In the genomic region with DNA sequence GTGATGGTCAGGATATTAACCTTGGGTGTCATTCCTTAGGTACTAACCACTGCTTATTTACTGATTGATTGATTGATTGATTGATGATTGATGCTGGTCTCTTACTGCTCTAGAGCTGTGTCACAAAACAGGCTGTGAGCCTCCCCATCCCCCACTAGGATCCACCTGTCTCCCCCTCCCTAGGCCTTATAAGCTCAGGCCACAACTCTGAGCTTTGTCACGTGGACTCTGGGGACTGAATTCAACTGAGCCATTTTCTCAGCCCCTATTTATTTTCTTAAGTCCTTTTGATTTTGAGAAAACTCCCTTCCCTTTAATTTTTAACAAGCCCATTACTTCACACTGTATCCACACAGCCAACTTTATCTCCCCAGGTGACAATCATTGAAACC, we compare ENCODE assay signal across 28 mouse cellular contexts.
DNase-seq lines count a peak whose midpoint lies in the region; ATAC-seq lines count a peak whose summit lies in the region.
"Had no signal": no experiment of that assay in that cellular context is flagged by ENCODE, and none has a peak within 500 bp of the region (broad histone marks: within the 10 kb centered on the region; RNA-seq: fewer than 3 reads in every experiment).

No protein-coding gene starts in this region.

- 0 out of 2 replicates have a peak, but pooled peaks have one; percentile 24 for ATAC-seq in kidney, embryonic 15.5 days (replicated peaks; ENCODE audit: low FRiP score)
- ATAC-seq in intestine, embryonic 16.5 days, result peak; percentile 27
- peak; percentile 47 for ATAC-seq in liver, embryonic 13.5 days (ENCODE audit: low read depth)
- 0 out of 2 replicates have a peak, but pooled peaks have one; percentile 12 for ATAC-seq in liver, embryonic 16.5 days (ENCODE audit: low read depth)
- no peak for ATAC-seq in megakaryocyte, adult 5-6 weeks (ENCODE audit: poor library complexity, severe bottlenecking)
- ATAC-seq: CD4-positive, CD25-positive, alpha-beta regulatory T cell, adult 4 months; forebrain, embryonic 15.5 days had no signal

- no peak overlapping the region for H3K9ac ChIP-seq in kidney, embryonic 15.5 days
- no peak overlapping the region for H3K9ac ChIP-seq in intestine, embryonic 16.5 days (ENCODE audit: low read depth, low read length)
- no peak overlapping the region for H3K9ac ChIP-seq in liver, embryonic 13.5 days
- H3K9ac ChIP-seq in liver, embryonic 16.5 days (ENCODE audit: low read depth, low read length), result no peak overlapping the region
- H3K9ac ChIP-seq: embryonic facial prominence, embryonic 13.5 days; forebrain, embryonic 12.5 days; forebrain, embryonic 15.5 days; heart, embryonic 13.5 days; hindbrain, embryonic 12.5 days; hindbrain, embryonic 15.5 days had no signal

- no peak overlapping the region for H3K27ac ChIP-seq in kidney, embryonic 15.5 days
- H3K27ac ChIP-seq in intestine, embryonic 16.5 days (ENCODE audit: low read length), result no peak overlapping the region
- peak overlapping the region; percentile 58 for H3K27ac ChIP-seq in liver, embryonic 13.5 days
- H3K27ac ChIP-seq in liver, embryonic 16.5 days (ENCODE audit: low read length), result peak overlapping the region; percentile 52
- H3K27ac ChIP-seq: embryonic facial prominence, embryonic 10.5 days; embryonic facial prominence, embryonic 13.5 days; forebrain, embryonic 12.5 days; forebrain, embryonic 15.5 days; heart, adult 2 months; heart, embryonic 10.5 days; heart, embryonic 13.5 days; hindbrain, embryonic 12.5 days; hindbrain, embryonic 15.5 days had no signal

- H3K9me3 ChIP-seq in kidney, embryonic 15.5 days (replicated peaks), result no peaks in the 10 kb centered on the region
- no peaks in the 10 kb centered on the region for H3K9me3 ChIP-seq in intestine, embryonic 16.5 days (ENCODE audit: control insufficient read depth, low read length)
- no peaks in the 10 kb centered on the region for H3K9me3 ChIP-seq in liver, embryonic 13.5 days (replicated peaks)
- H3K9me3 ChIP-seq in liver, embryonic 16.5 days (replicated peaks; ENCODE audit: control insufficient read depth, low read length), result no peaks in the 10 kb centered on the region
- H3K9me3 ChIP-seq: embryonic facial prominence, embryonic 10.5 days; forebrain, embryonic 12.5 days; forebrain, embryonic 15.5 days; heart, embryonic 10.5 days; hindbrain, embryonic 15.5 days had no signal

- no peak overlapping the region for H3K4me3 ChIP-seq in kidney, embryonic 15.5 days (replicated peaks)
- H3K4me3 ChIP-seq in intestine, embryonic 16.5 days (ENCODE audit: low read length), result no peak overlapping the region
- H3K4me3 ChIP-seq in liver, embryonic 13.5 days (replicated peaks), result no peak overlapping the region
- no peak overlapping the region for H3K4me3 ChIP-seq in liver, embryonic 16.5 days (ENCODE audit: low read depth, low read length)
- H3K4me3 ChIP-seq: embryonic facial prominence, embryonic 10.5 days; embryonic facial prominence, embryonic 13.5 days; erythroblast, embryonic 14.5 days; forebrain, embryonic 12.5 days; forebrain, embryonic 15.5 days; heart, adult 2 months; heart, embryonic 10.5 days; heart, embryonic 13.5 days; hindbrain, embryonic 12.5 days; hindbrain, embryonic 15.5 days had no signal

- 0 out of 2 replicates have a peak, but pooled peaks cover 4% of the 10 kb centered on the region for H3K4me1 ChIP-seq in kidney, embryonic 15.5 days
- no peaks in the 10 kb centered on the region for H3K4me1 ChIP-seq in intestine, embryonic 16.5 days (ENCODE audit: control insufficient read depth, insufficient read depth, low read length)
- no peaks in the 10 kb centered on the region; the same call in 1 of the 2 replicates for H3K4me1 ChIP-seq in liver, embryonic 13.5 days (replicated peaks)
- H3K4me1 ChIP-seq in liver, embryonic 16.5 days (ENCODE audit: control insufficient read depth, low read depth, low read length), result no peaks in the 10 kb centered on the region; the same call in 1 of the 2 replicates
- H3K4me1 ChIP-seq: embryonic facial prominence, embryonic 13.5 days; forebrain, embryonic 12.5 days; forebrain, embryonic 15.5 days; heart, embryonic 13.5 days; hindbrain, embryonic 12.5 days; hindbrain, embryonic 15.5 days had no signal

- no peaks in the 10 kb centered on the region for H3K27me3 ChIP-seq in kidney, embryonic 15.5 days
- no peaks in the 10 kb centered on the region for H3K27me3 ChIP-seq in intestine, embryonic 16.5 days (replicated peaks; ENCODE audit: control insufficient read depth, insufficient read depth, low read length)
- no peaks in the 10 kb centered on the region for H3K27me3 ChIP-seq in liver, embryonic 13.5 days
- no peaks in the 10 kb centered on the region for H3K27me3 ChIP-seq in liver, embryonic 16.5 days (ENCODE audit: control insufficient read depth, insufficient read depth, low read depth, low read length)
- H3K27me3 ChIP-seq: embryonic facial prominence, embryonic 13.5 days; forebrain, embryonic 12.5 days; forebrain, embryonic 15.5 days; heart, embryonic 13.5 days; hindbrain, embryonic 12.5 days; hindbrain, embryonic 15.5 days had no signal

- H3K36me3 ChIP-seq in kidney, embryonic 15.5 days, result peaks cover 4% of the 10 kb centered on the region; the same call in 1 of the 2 replicates
- no peaks in the 10 kb centered on the region for H3K36me3 ChIP-seq in intestine, embryonic 16.5 days (ENCODE audit: control insufficient read depth, insufficient read depth, low read length)
- H3K36me3 ChIP-seq in liver, embryonic 13.5 days, result no peaks in the 10 kb centered on the region
- no peaks in the 10 kb centered on the region for H3K36me3 ChIP-seq in liver, embryonic 16.5 days (ENCODE audit: control insufficient read depth, insufficient read depth)
- H3K36me3 ChIP-seq: forebrain, embryonic 12.5 days; forebrain, embryonic 15.5 days; hindbrain, embryonic 12.5 days; hindbrain, embryonic 15.5 days had no signal

- no peak overlapping the region for H3K4me2 ChIP-seq in kidney, embryonic 15.5 days
- no peak overlapping the region for H3K4me2 ChIP-seq in intestine, embryonic 16.5 days (ENCODE audit: low read depth, low read length)
- H3K4me2 ChIP-seq in liver, embryonic 13.5 days, result no peak overlapping the region
- no peak overlapping the region for H3K4me2 ChIP-seq in liver, embryonic 16.5 days (ENCODE audit: low read depth, low read length)
- H3K4me2 ChIP-seq: embryonic facial prominence, embryonic 13.5 days; forebrain, embryonic 12.5 days; forebrain, embryonic 15.5 days; heart, embryonic 13.5 days; hindbrain, embryonic 12.5 days; hindbrain, embryonic 15.5 days had no signal

- 38% methylated on average over 1 of the region's 1 CpGs for WGBS in kidney, embryonic 15.5 days
- 60% methylated on average over 1 of the region's 1 CpGs for WGBS in intestine, embryonic 16.5 days
- 29% methylated on average over 1 of the region's 1 CpGs for WGBS in liver, embryonic 13.5 days (ENCODE audit: insufficient replicate concordance)
- 52% methylated on average over 1 of the region's 1 CpGs for WGBS in liver, embryonic 16.5 days (ENCODE audit: insufficient replicate concordance)

- no peak for DNase-seq in kidney, postnatal 10 days
- DNase-seq in liver, embryonic 13.5 days, result no peak
- no peak for DNase-seq in gastrocnemius, postnatal 4 days (ENCODE audit: low spot score in 2 of 2)
- DNase-seq in gastrocnemius, adult 8-10 months (ENCODE audit: low spot score in 2 of 2), result no peak
- DNase-seq: adrenal gland, adult 2 months; adrenal gland, postnatal 14 days; cerebellum, adult 11 months; cerebellum, adult 2 months; cerebellum, adult 9-11 months; cerebellum, postnatal 25 days; embryo, embryonic 11 days; gastrocnemius, postnatal 10 days; gastrocnemius, postnatal 36 days; heart, adult 2 months had no signal

Comparison
In these comparisons a context has a peak if more than half of its experiments do, and no peak if none do; other contexts are left out.
1. H3K27ac ChIP-seq: peak in liver, embryonic 13.5 days (single experiment) and liver, embryonic 16.5 days (single experiment); none in kidney, embryonic 15.5 days (single experiment) and intestine, embryonic 16.5 days (single experiment).